8 mouse cellular contexts compared by ENCODE assay signal in the genomic region with DNA sequence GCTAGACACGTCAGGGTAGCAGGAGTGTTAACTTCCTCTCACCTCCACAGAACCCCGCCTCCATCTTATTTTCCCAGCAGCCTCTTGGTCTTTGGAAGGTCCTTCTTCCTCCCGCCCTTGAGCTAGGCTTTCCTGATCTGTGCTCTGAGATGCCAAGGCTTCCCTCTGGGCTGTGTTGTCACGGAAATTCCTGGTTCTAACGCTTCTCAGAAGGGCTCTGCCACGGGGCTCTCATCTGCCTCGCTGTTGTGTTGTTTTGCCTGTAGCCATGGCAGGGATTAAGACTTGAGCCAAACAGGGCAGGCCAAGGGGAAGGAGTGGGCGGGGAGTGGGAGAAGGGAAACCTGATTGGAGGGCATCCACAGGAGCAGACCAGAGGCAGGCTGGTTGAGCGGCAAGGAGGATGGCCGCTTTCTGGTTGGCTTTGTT. TPM values are rescaled to one million over a fixed set of nuclear protein-coding genes. Genes with fewer than 3 reads are reported as not detected.
A peak's percentile ranks its signal among the peaks of the same experiment; 100 is the strongest.
DNase-seq lines count a peak whose midpoint lies in the region; ATAC-seq lines count a peak whose summit lies in the region.

No protein-coding gene starts in this region.

- DNase-seq in Muller cell, postnatal 12 days (ENCODE audit: inconsistent ontology term): peak; percentile 98
- DNase-seq in forebrain, embryonic 14.5 days (ENCODE audit: low spot score): peak; percentile 84
- peak; percentile 65 to 77 for DNase-seq in heart, postnatal 14 days
- DNase-seq in layer of hippocampus, adult 9-11 months: peak; percentile 56
- DNase-seq in midbrain, embryonic 14.5 days: peak; percentile 82
- peak; percentile 72 for DNase-seq in testis, postnatal 14 days (ENCODE audit: low spot score)

- peak; percentile 91 for ATAC-seq in forebrain, embryonic 14.5 days
- ATAC-seq in midbrain, embryonic 14.5 days (ENCODE audit: low FRiP score, low TSS enrichment): peak; percentile 84; the same call in 1 of the 2 replicates
- no peak for ATAC-seq in megakaryocyte progenitor cell, adult 5-6 weeks (replicated peaks; ENCODE audit: poor library complexity)

- H3K27ac ChIP-seq in brown adipose tissue, adult 24 weeks (replicated peaks; ENCODE audit: low read depth, low read length): peak overlapping the region; percentile 41; the same call in 1 of the 2 replicates
- H3K27ac ChIP-seq in forebrain, embryonic 14.5 days (ENCODE audit: low read depth, low read length): peak overlapping the region; percentile 39; the same call in 1 of the 2 replicates
- H3K27ac ChIP-seq in midbrain, embryonic 14.5 days (replicated peaks; ENCODE audit: low read depth, low read length): peak overlapping the region; percentile 68

- peaks cover 7% of the 10 kb centered on the region for H3K4me1 ChIP-seq in brown adipose tissue, adult 24 weeks (ENCODE audit: control insufficient read depth, insufficient read depth, insufficient read length, low read length)
- H3K4me1 ChIP-seq in forebrain, embryonic 14.5 days (ENCODE audit: control insufficient read depth, insufficient read depth, low read length): peaks cover 3% of the 10 kb centered on the region; the same call in 1 of the 2 replicates
- 0 out of 2 replicates have a peak, but pooled peaks cover 4% of the 10 kb centered on the region for H3K4me1 ChIP-seq in midbrain, embryonic 14.5 days (ENCODE audit: control insufficient read depth, insufficient read depth, low read length)

- no peak overlapping the region for H3K9ac ChIP-seq in forebrain, embryonic 14.5 days (ENCODE audit: low read length)
- H3K9ac ChIP-seq in midbrain, embryonic 14.5 days (replicated peaks; ENCODE audit: low read length): no peak overlapping the region

- H3K4me2 ChIP-seq in forebrain, embryonic 14.5 days (ENCODE audit: low read length): peak overlapping the region; percentile 33
- H3K4me2 ChIP-seq in midbrain, embryonic 14.5 days (ENCODE audit: low read length): peak overlapping the region; percentile 26

- intact Hi-C loops in heart, postnatal 14 days (cut with DNase I): no loop called here

- no peaks in the 10 kb centered on the region for H3K27me3 ChIP-seq in forebrain, embryonic 14.5 days (replicated peaks; ENCODE audit: control insufficient read depth, insufficient read depth, low read length)
- no peaks in the 10 kb centered on the region for H3K27me3 ChIP-seq in midbrain, embryonic 14.5 days (ENCODE audit: control insufficient read depth, insufficient read depth, low read length)

- H3K36me3 ChIP-seq in forebrain, embryonic 14.5 days (ENCODE audit: control insufficient read depth, insufficient read depth, low read length): no peaks in the 10 kb centered on the region
- H3K36me3 ChIP-seq in midbrain, embryonic 14.5 days (ENCODE audit: control insufficient read depth, insufficient read depth, low read length): no peaks in the 10 kb centered on the region

- peak overlapping the region; percentile 34; the same call in 1 of the 2 replicates for H3K4me3 ChIP-seq in brown adipose tissue, adult 24 weeks (ENCODE audit: insufficient read depth, low read depth, low read length)
- no peak overlapping the region for H3K4me3 ChIP-seq in forebrain, embryonic 14.5 days (ENCODE audit: low read depth, low read length)
- no peak overlapping the region for H3K4me3 ChIP-seq in midbrain, embryonic 14.5 days (replicated peaks; ENCODE audit: low read depth, low read length)

- WGBS in forebrain, embryonic 14.5 days: 16% methylated on average over 10 of the region's 10 CpGs
- whole genome bisulfite sequencing in midbrain, embryonic 14.5 days: 13% methylated on average over 10 of the region's 10 CpGs

- no peaks in the 10 kb centered on the region for H3K9me3 ChIP-seq in forebrain, embryonic 14.5 days (replicated peaks; ENCODE audit: control insufficient read depth, low read length)
- no peaks in the 10 kb centered on the region for H3K9me3 ChIP-seq in midbrain, embryonic 14.5 days (ENCODE audit: control insufficient read depth, low read length)

RNA-seq across cellular contexts. Expression of a gene that starts 26.8 kb away (rescaled TPM):
- 9.9 and 11.2 TPM in 2 replicates for polyA plus RNA-seq in brown adipose tissue, adult 24 weeks (2012; ENCODE audit: insufficient read depth, insufficient read length, missing spikeins)
- 0.24 TPM in 1 of 2 replicates, not detected in the other for polyA plus RNA-seq in forebrain, embryonic 14.5 days (2014; fragmentation: Nextera tagmentation; extraction: Ambion mirVana)
- total RNA-seq in heart, postnatal 14 days (2021): 10 to 100 TPM; 15.6 to 20.0 TPM
- polyA plus RNA-seq in midbrain, embryonic 14.5 days (2014; fragmentation: Nextera tagmentation; extraction: Ambion mirVana): 0.68 and 1.1 TPM in 2 replicates
- total RNA-seq in megakaryocyte progenitor cell, adult 5-6 weeks (2015): 12.9 and 18.0 TPM in 2 replicates
- 38.1 and 46.1 TPM in 2 replicates for total RNA-seq in megakaryocyte progenitor cell, adult 5-6 weeks (2017)
